Mouse (Mus musculus) liver, adult 2 months (tissue): ENCODE measurements at regions not wholly inside any gene's neighbourhood (a gene's known extent, or its start where the extent isn't known, plus 50 kb on each side); places are given as distances from the start of the nearest gene placed in this dataset.

Experiments
- CTCF ChIP-seq: fragments of 200-500 bp; IDR thresholded peaks from 2 replicates; pipeline ENCODE4 v1.5.1; 2011; ENCODE audit warnings: low read depth, low read length, control low read depth
- POLR2A ChIP-seq: fragments of 200-500 bp; IDR thresholded peaks from 2 replicates; pipeline ENCODE4 v1.6.1; 2011; ENCODE audit warnings: low read length, control low read depth; ENCODE audit not compliant: insufficient read depth; ENCODE audit errors: extremely low read depth

- TF ChIP-seq POLR2A, result no peak
- no peak for TF ChIP-seq CTCF
Measured at GRCm38 (mm10) chr3:133680343-133680742, 135.4 kb upstream of the Tet2 start.
